Mouse (Mus musculus): ENCODE data around the gene Slc15a5. TPM values are rescaled to one million over a fixed set of nuclear protein-coding genes. Genes with fewer than 3 reads are reported as not detected.

The Slc15a5 gene
- polyA plus RNA-seq, 1 experiment: not detected

GRCm38 (mm10) chr6:137937541-137937940 lies 142.2 kb downstream of the Slc15a5 start:
- no peaks in the 10 kb centered on the region for H3K79me3 ChIP-seq (ENCODE audit: low read depth)

DNA sequence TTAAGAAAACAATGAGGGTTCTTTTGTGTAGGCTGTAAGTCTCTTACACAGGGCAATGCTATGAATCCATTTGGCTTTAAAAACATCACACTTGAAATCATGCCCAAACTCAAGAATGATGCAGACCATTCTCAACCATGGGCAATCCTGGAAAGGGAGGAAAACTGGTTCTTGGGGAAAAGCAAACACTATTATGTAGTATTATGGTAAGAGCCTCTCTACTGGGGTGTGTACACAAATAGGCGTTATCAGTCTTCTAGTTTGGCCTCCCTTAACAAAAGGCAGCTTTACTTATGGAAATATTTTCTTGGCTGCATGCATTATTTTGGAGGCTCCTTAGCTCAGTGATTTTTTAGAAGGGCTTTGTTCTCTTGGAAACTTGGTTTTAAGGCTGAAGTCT lies 143.4 kb downstream of the Slc15a5 start:
- TF ChIP-seq MYOD1 (IDR thresholded peaks at IDR 0.05; ENCODE audit: control insufficient read depth, insufficient read length, low read depth) (no peak), MAX (IDR thresholded peaks at IDR 0.05) (no peak), CTCF (IDR thresholded peaks at IDR 0.05; ENCODE audit: control insufficient read depth, insufficient read depth, insufficient read length) (no peak), CEBPB (IDR thresholded peaks at IDR 0.05; ENCODE audit: low read depth) (no peak), MYOG (IDR thresholded peaks at IDR 0.05; ENCODE audit: control insufficient read depth, extremely low read depth, insufficient read length) (no peak), USF1 (IDR thresholded peaks at IDR 0.05; ENCODE audit: low read depth) (no peak), FOSL1 (IDR thresholded peaks at IDR 0.05; ENCODE audit: insufficient read depth, low read length, poor library complexity, severe bottlenecking) (no peak)
- no peaks in the 10 kb centered on the region for H3K36me3 ChIP-seq (ENCODE audit: control insufficient read depth, insufficient read depth)
- H3K27me3 ChIP-seq (ENCODE audit: control insufficient read depth, insufficient read depth, insufficient read length): no peaks in the 10 kb centered on the region
- H3ac ChIP-seq (ENCODE audit: control insufficient read depth, insufficient read length, low read depth): no peak overlapping the region
- H3K4me3 ChIP-seq (ENCODE audit: insufficient read depth, poor library complexity, severe bottlenecking): no peak overlapping the region
- no peaks in the 10 kb centered on the region for H3K79me2 ChIP-seq (ENCODE audit: control insufficient read depth, insufficient read depth)
- H3K79me3 ChIP-seq (ENCODE audit: low read depth): no peaks in the 10 kb centered on the region

More at GRCm38 (mm10) chr6:137937541-137937940, 142.2 kb downstream of the Slc15a5 start:
- Histone ChIP-seq H3K4me3 (ENCODE audit: insufficient read depth, poor library complexity, severe bottlenecking) (no peak overlapping the region), H3K36me3 (ENCODE audit: control insufficient read depth, insufficient read depth) (no peaks in the 10 kb centered on the region), H3K79me2 (ENCODE audit: control insufficient read depth, insufficient read depth) (no peaks in the 10 kb centered on the region), H3K27me3 (ENCODE audit: control insufficient read depth, insufficient read depth, insufficient read length) (no peaks in the 10 kb centered on the region), H3ac (ENCODE audit: control insufficient read depth, insufficient read length, low read depth) (no peak overlapping the region)
- no peak for TF ChIP-seq MYOG (IDR thresholded peaks at IDR 0.05; ENCODE audit: control insufficient read depth, extremely low read depth, insufficient read length)
- no peak for TF ChIP-seq MYOD1 (IDR thresholded peaks at IDR 0.05; ENCODE audit: control insufficient read depth, insufficient read length, low read depth)
- TF ChIP-seq FOSL1 (IDR thresholded peaks at IDR 0.05; ENCODE audit: insufficient read depth, low read length, poor library complexity, severe bottlenecking): no peak
- TF ChIP-seq CEBPB (IDR thresholded peaks at IDR 0.05; ENCODE audit: low read depth): no peak
- no peak for TF ChIP-seq CTCF (IDR thresholded peaks at IDR 0.05; ENCODE audit: control insufficient read depth, insufficient read depth, insufficient read length)
- TF ChIP-seq USF1 (IDR thresholded peaks at IDR 0.05; ENCODE audit: low read depth): no peak
- no peak for TF ChIP-seq MAX (IDR thresholded peaks at IDR 0.05)

DNA sequence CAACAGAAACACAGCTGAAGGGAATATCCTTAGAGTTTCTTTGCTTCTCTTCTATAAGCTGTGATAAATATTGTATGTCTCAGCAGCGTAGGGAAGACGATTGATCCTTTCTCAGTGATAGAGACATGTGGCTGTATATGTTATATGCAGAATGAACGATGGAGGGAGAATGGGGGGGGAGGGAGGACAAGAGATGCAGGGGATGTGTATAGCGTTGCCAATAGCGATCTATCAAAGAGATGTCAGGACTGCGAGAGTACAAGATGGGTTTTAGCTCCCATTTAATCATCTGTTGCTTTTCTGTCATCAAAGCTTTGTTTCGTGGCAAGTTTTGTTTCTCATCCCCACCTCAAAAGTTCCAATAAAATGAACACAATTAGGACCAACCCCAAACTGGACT lies 143.9 kb downstream of the Slc15a5 start:
- no peaks in the 10 kb centered on the region for H3K79me2 ChIP-seq (ENCODE audit: control insufficient read depth, insufficient read depth)
- TF ChIP-seq MYOG (IDR thresholded peaks at IDR 0.05; ENCODE audit: control insufficient read depth, extremely low read depth, insufficient read length) (no peak), USF1 (IDR thresholded peaks at IDR 0.05; ENCODE audit: low read depth) (no peak), FOSL1 (IDR thresholded peaks at IDR 0.05; ENCODE audit: insufficient read depth, low read length, poor library complexity, severe bottlenecking) (no peak), MYOD1 (IDR thresholded peaks at IDR 0.05; ENCODE audit: control insufficient read depth, insufficient read length, low read depth) (no peak), CEBPB (IDR thresholded peaks at IDR 0.05; ENCODE audit: low read depth) (no peak), MAX (IDR thresholded peaks at IDR 0.05) (no peak), CTCF (IDR thresholded peaks at IDR 0.05; ENCODE audit: control insufficient read depth, insufficient read depth, insufficient read length) (no peak)
- H3K79me3 ChIP-seq (ENCODE audit: low read depth): no peaks in the 10 kb centered on the region
- no peak overlapping the region for H3K4me3 ChIP-seq (ENCODE audit: insufficient read depth, poor library complexity, severe bottlenecking)
- H3K27me3 ChIP-seq (ENCODE audit: control insufficient read depth, insufficient read depth, insufficient read length): no peaks in the 10 kb centered on the region
- no peak overlapping the region for H3ac ChIP-seq (ENCODE audit: control insufficient read depth, insufficient read length, low read depth)
- no peaks in the 10 kb centered on the region for H3K36me3 ChIP-seq (ENCODE audit: control insufficient read depth, insufficient read depth)

- TF ChIP-seq MYOD1 (IDR thresholded peaks at IDR 0.05; ENCODE audit: control insufficient read depth, insufficient read length, low read depth) (no peak), CEBPB (IDR thresholded peaks at IDR 0.05; ENCODE audit: low read depth) (no peak), CTCF (IDR thresholded peaks at IDR 0.05; ENCODE audit: control insufficient read depth, insufficient read depth, insufficient read length) (no peak), MYOG (IDR thresholded peaks at IDR 0.05; ENCODE audit: control insufficient read depth, extremely low read depth, insufficient read length) (no peak), FOSL1 (IDR thresholded peaks at IDR 0.05; ENCODE audit: insufficient read depth, low read length, poor library complexity, severe bottlenecking) (no peak), USF1 (IDR thresholded peaks at IDR 0.05; ENCODE audit: low read depth) (no peak), MAX (IDR thresholded peaks at IDR 0.05) (no peak)
- H3K4me3 ChIP-seq (ENCODE audit: insufficient read depth, poor library complexity, severe bottlenecking): no peak overlapping the region
- H3K79me3 ChIP-seq (ENCODE audit: low read depth): no peaks in the 10 kb centered on the region
These were observed 144.4 kb downstream of the Slc15a5 start for GRCm38 (mm10) chr6:137935341-137935740.

GRCm38 (mm10) chr6:137934545-137935298 lies 145.0 kb downstream of the Slc15a5 start:
- TF ChIP-seq USF1 (IDR thresholded peaks at IDR 0.05; ENCODE audit: low read depth) (no peak), MYOD1 (IDR thresholded peaks at IDR 0.05; ENCODE audit: control insufficient read depth, insufficient read length, low read depth) (no peak), MYOG (IDR thresholded peaks at IDR 0.05; ENCODE audit: control insufficient read depth, extremely low read depth, insufficient read length) (no peak), CTCF (IDR thresholded peaks at IDR 0.05; ENCODE audit: control insufficient read depth, insufficient read depth, insufficient read length) (no peak), MAX (IDR thresholded peaks at IDR 0.05) (no peak), FOSL1 (IDR thresholded peaks at IDR 0.05; ENCODE audit: insufficient read depth, low read length, poor library complexity, severe bottlenecking) (no peak), CEBPB (IDR thresholded peaks at IDR 0.05; ENCODE audit: low read depth) (no peak)
- H3K79me2 ChIP-seq (ENCODE audit: control insufficient read depth, insufficient read depth): no peaks in the 10 kb centered on the region
- no peak overlapping the region for H3K4me3 ChIP-seq (ENCODE audit: insufficient read depth, poor library complexity, severe bottlenecking)
- H3K36me3 ChIP-seq (ENCODE audit: control insufficient read depth, insufficient read depth): no peaks in the 10 kb centered on the region
- H3K27me3 ChIP-seq (ENCODE audit: control insufficient read depth, insufficient read depth, insufficient read length): no peaks in the 10 kb centered on the region
- no peaks in the 10 kb centered on the region for H3K79me3 ChIP-seq (ENCODE audit: low read depth)
- no peak overlapping the region for H3ac ChIP-seq (ENCODE audit: control insufficient read depth, insufficient read length, low read depth)

More at GRCm38 (mm10) chr6:137935341-137935740, 144.4 kb downstream of the Slc15a5 start:
- H3K79me2 ChIP-seq (ENCODE audit: control insufficient read depth, insufficient read depth): no peaks in the 10 kb centered on the region
- H3K36me3 ChIP-seq (ENCODE audit: control insufficient read depth, insufficient read depth): no peaks in the 10 kb centered on the region
- no peak overlapping the region for H3ac ChIP-seq (ENCODE audit: control insufficient read depth, insufficient read length, low read depth)
- H3K27me3 ChIP-seq (ENCODE audit: control insufficient read depth, insufficient read depth, insufficient read length): no peaks in the 10 kb centered on the region

Other genes with a start within 250 kb of the Slc15a5 start
- gene Mgst1, start 60.4 kb upstream of the Slc15a5 start, polyA plus RNA-seq (2012; fragmentation: generic; extraction: Trizol): 2.1 TPM